Mouse (Mus musculus) R1 (cell line): ENCODE measurements at regions not wholly inside any gene's neighbourhood (a gene's known extent, or its start where the extent isn't known, plus 50 kb on each side); places are given as distances from the start of the nearest gene placed in this dataset.

ENCODE experiments used
- DNase-seq: peaks from one replicate; pipeline ENCODE4 v3.0.0-alpha.2; 2018; ENCODE audit warnings: low read depth, low spot score

DNA sequence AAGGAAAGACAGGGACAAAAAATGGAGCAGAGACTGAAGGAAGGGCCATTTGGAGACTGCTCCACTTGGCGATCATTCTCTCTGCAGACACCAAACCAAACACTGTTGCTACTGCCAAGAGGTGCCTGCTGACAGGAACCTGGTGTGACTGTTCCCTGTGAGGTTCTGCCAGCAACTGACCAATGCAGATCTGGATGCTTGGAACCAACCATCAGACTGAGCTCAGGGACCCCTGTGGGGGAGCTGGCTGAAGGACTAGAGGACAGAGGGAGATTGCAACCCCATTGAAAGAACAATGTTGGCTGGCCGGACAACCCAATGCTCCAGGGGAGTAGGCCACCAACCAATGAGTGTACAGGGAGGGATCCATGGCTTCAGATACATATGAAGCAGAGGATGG lies 139.2 kb upstream of the Cep126 start:
- no peak for DNase-seq

GRCm38 (mm10) chr9:8249542-8249941 lies 115.4 kb upstream of the Cep126 start:
- no peak for DNase-seq

- no peak for DNase-seq
Measured at GRCm38 (mm10) chr9:8228078-8228477, 94.0 kb upstream of the Cep126 start.

- peak; percentile 40 for DNase-seq
Measured at GRCm38 (mm10) chr9:8226415-8226814, 92.3 kb upstream of the Cep126 start.

- peak; percentile 46 for DNase-seq
Measured at GRCm38 (mm10) chr9:8208855-8209254, 74.8 kb upstream of the Cep126 start.

DNA sequence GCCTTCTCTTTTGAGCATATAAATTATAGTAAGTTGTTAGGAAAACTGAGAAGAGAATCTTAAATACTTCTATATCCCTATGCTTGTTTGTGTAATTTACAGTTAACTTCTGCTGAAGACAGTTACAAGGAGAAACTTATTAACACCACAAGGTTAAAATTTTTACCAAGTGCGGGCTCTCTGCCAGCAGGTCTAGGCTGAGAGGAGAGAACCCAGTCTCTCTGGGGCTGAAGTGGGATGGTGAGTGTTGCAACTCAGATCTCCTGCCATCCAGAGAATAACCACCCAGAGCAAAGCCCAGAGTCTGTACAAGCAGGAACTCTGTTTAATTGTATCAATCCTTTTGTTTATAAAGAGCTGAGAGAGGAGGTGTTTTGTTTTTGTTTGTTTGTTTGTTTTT lies 51.3 kb upstream of the Cep126 start:
- no peak for DNase-seq
